Mouse (Mus musculus): Measurements from ENCODE around the gene Cdc5l.
"Not testable (repeated sequence)": the region's sequence is repeated elsewhere in the genome, so short reads cannot be mapped to it uniquely, and the experiment has no call there.

The Cdc5l gene

DNA sequence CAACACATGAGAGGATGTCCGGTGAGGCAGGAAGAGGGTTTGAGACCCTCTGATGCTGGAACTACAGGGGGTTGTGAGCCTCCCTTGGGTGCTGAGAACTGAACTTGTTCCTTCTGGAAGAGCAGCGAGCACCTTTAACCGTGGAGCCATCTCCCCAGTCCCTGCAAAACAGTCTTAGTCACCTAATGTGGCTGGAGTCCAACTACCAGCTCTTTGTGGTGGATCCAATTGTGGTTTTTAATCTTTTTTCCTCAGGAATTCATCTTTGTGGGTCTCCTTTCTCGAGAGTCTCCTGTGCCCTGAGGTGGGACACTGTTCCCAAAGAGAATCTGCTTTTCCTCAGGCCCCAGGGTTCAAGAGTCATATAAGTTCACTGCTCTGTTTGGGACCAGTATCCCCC, 12.4 kb upstream of the Cdc5l start:
- no peak for DNase-seq (ENCODE audit: low spot score in 2 of 2)

DNA sequence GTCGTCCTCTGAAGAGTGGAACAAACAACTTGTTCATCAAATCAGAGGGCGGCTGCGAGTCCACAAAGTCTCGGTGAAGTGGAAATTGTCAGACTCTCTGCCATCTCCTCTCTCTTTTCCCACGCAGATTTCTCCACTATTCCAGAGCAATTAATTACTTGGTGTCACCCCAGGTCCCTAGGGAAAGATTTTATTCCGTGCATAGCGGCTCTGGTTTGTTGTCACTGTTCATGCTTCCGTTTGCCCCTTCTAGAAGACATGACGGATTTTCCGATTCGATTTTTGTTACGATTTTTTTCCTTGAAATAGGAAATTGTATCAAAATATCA, 689 bp upstream of the Cdc5l start:
- DNase-seq (ENCODE audit: low spot score in 2 of 2) = no peak

DNA sequence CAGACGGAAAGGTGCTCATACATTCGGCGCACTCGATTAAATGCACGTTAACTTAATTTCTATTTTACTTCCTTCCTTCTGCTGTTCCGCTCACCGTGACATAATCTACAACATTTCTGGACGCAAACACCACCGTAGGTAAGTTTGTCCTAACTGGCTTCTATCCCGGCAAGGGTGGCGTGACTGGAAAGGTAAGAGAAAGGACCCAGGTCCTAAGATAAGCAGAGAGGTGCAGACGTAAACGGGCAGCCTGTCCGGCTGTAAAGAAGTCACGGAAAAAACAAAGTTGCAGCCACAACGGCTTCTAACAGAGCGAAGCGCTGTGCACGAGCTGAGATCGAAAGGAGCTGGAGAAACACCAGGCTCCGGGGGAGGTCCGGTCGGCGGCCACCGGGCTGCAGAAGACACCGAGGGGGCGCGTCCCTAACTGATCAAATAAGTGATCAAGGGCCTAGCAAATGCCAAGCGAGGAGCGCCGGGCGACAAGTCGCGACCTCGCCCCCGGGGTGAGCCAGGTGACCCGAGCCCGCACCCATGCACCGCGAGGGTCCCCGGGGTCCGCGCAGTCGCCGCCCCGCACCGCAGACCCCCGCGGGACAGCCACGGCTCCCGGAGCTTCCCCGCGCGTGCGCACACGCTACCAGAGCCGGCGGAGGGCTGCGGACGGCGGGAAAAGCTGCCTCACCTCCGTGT, 685 bp downstream of the Cdc5l start:
- no peak for DNase-seq (ENCODE audit: low spot score in 2 of 2)

DNA sequence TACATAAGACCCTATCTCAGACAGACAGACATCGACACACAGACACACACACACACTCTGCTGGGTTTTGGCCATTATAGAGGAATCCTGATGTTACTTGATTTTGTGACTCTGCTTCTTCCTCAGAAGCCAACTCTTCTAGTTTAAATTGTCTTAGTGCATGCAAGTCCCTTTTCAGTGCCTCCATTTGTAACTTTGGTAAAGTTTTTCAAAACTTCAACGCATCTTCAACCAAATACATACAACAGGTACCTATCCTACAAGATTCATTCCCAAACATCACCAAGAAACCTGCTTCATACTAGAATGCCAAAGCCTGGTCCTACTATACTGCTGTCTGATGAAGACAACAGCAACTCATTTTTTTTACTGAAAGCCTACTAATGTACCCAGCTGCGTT, 1.5 kb downstream of the Cdc5l start:
- DNase-seq (ENCODE audit: low spot score in 2 of 2) = no peak

DNA sequence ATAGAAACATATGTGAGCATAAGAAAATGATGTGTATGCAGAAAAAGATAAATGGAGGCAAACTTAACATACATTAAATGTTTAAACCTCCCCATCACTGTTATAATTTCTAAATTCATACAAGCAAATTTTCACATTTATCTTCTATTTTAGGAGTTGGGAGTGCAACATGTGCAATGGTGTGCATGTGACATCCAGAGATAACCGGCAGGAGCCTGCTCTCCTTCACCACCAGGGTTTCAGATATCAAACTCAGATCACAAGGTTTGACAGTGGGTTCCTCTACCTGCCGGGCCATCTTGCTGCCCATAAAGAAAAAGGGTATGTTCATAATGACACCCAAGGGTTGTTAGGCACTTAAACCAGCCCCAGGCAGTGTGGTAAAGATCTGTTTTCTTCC, 16.1 kb downstream of the Cdc5l start:
- DNase-seq (ENCODE audit: low spot score in 2 of 2) = no peak

DNA sequence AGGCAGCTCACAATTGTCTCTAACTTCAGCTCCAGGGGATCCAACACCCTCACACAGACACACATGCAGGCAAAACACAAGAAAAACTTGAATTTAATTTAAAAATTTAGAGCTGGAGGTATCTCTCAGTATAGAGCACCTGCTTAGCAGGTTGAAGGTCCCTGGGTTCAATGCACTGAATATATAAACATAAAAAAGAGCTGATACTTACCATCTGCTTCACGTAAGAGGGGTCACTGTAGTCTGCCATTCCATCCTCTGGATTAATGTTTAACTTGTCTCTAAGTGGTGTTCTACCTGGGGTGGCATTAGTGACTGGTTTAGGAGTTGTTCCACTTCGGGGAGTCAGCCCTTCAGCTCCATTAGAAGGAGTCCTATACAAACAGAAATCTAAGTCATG, 21.9 kb downstream of the Cdc5l start:
- not testable (repeated sequence) for DNase-seq (ENCODE audit: low spot score in 2 of 2)

DNA sequence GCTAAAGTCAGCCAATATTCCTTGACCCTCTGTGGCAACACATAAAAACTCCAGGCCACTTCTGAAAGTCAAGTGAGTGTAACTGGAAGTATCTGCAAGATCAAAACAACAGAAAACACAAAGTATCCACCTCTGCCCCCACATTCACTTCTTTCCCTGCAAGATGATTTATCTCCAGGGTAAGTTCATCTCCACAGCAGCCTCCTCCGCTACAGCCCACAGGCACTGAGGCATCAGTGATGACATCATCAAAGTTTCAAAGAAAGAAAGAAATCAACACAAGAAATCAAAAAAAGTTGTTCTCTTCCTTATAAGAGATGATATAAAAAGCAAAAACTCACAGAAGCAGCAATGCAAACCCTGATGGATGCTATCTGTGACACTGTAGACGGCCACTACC, 24.8 kb downstream of the Cdc5l start:
- no peak for DNase-seq (ENCODE audit: low spot score in 2 of 2)

DNA sequence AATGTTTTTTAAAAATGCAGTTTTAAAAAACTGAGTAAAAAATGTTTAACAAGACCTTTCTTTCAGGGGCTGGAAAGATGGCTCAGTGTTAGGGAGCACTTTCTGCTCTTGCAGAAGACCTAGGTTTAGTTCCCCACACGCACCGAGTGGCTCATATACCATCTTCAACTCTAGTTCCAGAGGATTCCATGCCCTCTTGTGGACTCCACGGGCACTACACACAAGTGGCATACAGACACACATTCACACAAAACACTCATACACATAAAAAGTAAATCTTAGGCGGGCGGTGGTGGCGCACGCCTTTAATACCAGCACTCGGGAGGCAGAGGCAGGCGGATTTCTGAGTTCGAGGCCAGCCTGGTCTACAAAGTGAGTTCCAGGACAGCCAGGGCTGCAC, 27.3 kb downstream of the Cdc5l start:
- peak in 1 of 2 experiments; percentile 47 for DNase-seq (ENCODE audit: low spot score in 2 of 2)

DNA sequence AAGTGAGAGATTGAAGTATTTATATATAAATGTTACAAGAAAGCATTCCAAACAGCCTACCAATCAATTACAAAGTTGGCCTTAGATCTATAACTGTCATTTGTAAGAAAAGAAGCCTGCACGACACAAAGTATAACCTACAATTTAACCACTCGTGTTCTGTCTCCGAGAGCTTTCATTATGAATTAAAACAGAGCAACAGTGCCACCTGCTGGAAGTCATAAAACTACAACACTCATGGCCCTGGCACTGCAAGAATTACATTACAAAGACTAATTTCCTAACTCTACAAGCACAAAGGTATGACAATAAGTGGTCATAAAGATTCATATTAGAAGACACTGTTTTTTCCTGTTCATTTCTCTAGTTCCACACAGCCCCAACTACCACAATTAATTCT, 30.3 kb downstream of the Cdc5l start:
- peak in 1 of 2 experiments; percentile 63 for DNase-seq (ENCODE audit: low spot score in 2 of 2)

DNA sequence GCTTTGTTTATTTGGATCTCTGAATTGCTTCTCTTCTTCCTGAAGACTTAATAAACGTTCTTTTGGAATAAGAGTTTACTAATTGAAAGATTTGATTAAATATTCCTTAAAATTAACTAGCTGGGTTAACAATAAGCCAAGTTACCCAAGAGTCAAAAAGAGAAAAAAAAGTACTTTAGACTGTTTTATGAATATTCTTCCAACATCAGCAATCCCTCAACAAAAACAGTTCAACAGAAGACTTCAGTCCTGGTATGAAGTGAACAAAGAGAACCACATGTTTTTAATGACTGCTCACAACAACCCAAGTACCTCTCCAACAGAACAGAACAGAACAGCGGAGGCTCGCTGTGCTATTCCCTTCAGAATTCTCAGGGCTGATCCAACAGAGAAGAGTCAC, 30.9 kb downstream of the Cdc5l start:
- no peak for DNase-seq (ENCODE audit: low spot score in 2 of 2)

DNA sequence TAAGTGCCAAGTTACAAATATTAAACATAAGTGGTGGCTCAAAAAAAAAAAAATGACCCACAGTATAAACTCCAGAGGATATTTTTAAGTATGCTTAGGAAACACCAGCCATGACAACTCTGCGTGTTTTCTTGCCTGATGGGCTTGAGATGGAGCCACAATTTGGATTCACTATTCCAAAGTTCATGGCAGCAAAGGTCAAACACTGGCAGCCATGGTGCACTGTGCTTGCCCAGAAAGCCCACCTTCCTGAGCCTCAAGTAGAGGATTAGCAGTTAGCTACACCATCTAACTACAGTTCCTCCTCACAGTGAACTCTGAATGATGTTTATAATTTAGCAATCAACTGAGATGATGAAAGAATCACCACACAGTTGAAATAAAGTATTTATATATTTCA, 31.4 kb downstream of the Cdc5l start:
- DNase-seq (ENCODE audit: low spot score in 2 of 2) = no peak

DNA sequence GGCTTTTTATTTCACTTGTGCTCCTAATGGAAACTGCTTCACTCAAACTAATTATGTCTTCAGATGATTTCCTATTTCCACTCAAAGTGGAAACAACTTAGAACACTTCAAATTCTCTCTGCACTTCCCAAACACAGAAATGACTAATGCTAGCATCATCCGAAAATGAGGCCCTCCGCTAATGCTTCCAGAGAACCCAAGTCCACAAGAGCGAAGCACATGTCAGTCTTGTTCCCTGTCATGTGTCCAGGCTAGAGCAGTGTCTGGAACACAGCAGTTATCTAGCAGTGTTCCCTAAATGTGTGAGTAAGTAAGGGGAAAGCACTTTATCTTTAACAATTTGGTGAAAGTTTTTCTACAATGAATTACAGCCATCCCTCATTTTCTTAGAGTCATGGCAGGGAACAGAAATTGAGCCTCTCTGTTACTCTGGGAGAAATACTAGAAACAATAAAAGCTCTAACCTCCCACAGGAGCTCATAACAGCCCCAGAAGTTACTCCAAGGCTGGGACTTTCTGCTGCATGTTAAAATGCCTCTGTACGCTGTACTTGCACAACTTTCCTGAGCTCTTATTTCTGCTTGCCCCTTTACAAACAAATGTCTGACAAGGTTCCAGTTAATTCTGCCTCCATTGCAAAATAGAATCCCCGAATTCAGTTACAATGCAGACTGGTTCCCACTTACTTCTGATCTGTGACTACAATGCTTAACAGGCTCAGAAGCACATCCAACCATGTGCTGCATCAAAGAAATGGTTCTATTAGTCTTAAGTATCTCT, 32.2 kb downstream of the Cdc5l start:
- no peak for DNase-seq (ENCODE audit: low spot score in 2 of 2)

DNA sequence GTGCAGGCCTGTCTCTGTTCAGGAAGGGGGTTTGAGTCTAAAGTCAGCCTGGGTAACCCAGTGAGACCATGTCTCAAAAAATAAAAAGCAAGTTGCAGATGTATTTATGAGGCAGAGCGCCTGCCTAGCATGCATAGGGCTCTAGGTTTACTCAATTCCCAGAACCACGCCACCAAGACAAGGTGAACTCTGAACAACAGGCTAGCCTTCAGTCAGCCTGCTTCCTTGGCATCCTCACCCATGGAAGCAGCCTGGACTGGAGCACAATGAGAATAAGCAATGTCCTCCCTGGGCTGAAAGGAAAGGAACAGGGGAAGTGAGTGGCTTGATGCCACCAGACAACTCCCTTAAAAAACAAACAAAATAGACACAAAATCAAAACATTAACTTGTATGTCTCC, 35.5 kb downstream of the Cdc5l start:
- no peak for DNase-seq (ENCODE audit: low spot score in 2 of 2)

DNA sequence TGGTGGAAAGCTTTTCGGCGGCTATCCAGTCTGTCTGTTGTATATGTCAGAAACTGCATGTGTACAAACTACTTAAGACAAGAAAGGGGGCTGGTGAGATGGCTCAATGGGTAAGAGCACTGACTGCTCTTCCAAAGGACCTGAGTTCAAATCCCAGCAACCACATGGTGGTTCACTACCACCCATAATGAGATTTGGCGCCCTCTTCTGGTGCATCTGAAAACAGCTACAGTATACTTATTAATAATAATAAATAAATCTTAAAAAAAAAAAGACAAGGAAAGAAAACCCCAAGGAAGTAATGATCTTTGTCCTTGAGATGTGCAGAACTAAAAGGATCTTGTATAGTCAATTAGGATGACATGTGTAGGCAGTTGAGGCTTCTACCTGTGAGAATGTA, 36.0 kb downstream of the Cdc5l start:
- DNase-seq (ENCODE audit: low spot score in 2 of 2) = peak in 1 of 2 experiments; percentile 37

DNA sequence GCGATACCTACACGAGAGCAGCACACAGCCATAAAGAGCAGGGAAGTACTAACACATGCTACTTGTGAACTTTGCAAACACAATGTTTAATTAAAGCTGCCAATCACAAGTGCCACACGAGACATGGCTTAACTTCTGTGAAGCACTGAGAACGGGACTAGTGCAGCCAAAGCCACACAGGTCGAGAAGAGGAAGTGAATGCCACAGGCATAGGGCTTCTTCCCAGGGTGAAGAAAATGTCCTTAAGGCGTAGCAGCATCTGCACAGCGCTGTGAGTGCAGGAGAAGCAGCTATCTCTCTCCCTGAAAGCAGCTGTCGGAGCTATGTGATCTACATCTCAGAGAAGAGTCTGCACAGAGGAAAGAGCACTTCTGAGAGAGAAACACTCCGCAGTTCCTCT, 38.9 kb downstream of the Cdc5l start:
- no peak for DNase-seq (ENCODE audit: low spot score in 2 of 2)

DNA sequence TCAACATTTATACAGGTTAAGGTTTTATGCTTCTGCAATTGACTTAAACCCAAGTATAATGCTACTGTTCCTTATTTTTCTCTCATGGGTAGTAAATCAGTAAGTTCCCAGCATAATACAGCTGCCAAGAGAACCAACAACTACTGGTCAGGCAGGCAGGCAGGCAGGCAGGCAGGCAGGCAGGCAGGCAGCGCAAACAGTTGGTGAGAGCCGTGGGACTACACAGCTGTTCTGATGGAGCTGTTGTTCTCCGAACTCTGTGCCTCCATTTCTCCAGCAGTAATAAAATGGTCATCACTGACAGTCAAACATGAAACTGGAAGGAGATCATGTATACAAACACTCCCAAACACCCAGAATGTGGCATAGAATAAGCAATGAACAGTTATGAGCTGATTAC, 39.8 kb downstream of the Cdc5l start:
- no peak for DNase-seq (ENCODE audit: low spot score in 2 of 2)

DNA sequence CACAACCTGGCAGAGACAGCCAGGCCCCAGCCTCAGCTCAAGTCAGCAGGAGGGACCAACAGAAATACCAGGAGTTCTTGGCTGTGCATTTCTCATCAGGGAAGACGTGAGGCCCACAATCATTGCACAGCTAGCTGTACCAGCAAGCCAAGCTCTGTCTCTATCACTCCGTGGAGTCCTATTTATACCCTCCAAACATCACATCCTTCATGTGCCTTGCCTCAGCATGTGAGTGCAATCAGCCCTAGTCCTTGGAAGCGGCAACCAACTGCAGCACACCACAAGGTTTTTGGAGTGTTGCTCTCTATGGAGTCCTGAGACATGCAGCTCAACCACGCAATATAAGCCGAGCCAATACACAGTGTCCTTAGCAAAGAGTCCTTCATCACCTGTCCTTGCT, 43.6 kb downstream of the Cdc5l start:
- DNase-seq (ENCODE audit: low spot score in 2 of 2) = no peak

DNA sequence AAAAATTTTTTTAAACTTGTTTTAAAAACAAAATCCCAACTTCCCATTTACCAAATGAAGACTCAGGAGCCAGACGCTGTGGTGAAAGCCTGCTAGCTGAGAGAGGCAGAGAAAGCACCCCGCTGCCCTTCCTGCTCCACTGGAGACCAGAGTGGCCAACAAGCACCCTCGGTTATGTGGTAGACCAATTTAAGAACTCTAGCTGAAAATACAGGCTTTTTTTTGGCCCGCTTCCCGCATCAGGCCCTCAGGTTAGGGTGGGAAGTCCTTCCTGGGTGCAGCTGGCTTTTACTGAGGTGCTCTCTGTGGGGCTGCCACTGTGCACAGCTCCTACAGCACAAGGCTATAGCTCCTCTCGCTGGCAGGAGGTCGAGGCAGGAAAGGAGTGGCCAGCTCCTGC, 46.6 kb downstream of the Cdc5l start:
- DNase-seq (ENCODE audit: low spot score in 2 of 2) = no peak

DNA sequence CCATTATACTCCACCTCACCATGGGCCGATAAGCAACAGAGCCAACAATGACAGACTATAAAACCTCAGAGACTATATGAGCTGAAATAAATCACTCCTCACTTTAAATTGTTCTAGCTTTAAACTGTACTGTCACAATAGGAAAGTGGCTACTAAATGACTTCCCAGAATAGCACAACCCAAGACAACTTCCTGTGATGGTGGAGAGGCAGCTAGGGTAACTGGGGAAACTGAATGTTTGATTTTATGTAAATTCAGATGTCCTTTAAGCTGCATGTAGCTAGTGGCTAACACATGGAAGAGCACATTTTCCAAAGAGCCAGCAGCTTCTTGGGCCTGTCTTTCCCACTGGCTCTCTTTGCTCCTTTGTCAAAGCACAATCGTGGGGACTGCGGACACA, 50.2 kb downstream of the Cdc5l start:
- DNase-seq (ENCODE audit: low spot score in 2 of 2) = no peak

DNA sequence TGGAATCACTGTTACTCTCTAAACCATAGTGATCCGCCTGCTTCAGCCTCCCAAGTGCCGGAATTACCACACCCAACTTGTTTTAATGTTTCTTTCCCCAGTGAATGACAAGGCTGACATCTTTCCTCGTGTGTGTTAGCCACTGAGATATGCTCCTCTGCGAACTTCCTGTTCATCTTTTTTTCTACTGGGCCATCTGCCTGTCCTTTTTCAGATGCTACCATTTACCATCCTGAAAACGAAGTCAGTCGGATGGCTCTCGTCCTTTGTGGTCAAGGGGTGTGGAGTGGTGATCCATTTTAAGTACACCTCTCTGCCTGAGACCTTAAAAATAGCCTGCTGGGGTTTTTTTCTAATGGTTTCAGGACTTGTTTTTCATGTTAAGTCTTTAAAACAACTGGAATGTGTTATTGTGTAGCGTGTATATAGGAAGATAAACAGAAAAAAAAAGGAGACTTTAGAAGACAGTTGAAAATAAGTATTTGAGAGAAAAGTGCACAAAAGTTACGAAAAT, 54.2 kb downstream of the Cdc5l start:
- no peak for DNase-seq (ENCODE audit: low spot score in 2 of 2)

DNA sequence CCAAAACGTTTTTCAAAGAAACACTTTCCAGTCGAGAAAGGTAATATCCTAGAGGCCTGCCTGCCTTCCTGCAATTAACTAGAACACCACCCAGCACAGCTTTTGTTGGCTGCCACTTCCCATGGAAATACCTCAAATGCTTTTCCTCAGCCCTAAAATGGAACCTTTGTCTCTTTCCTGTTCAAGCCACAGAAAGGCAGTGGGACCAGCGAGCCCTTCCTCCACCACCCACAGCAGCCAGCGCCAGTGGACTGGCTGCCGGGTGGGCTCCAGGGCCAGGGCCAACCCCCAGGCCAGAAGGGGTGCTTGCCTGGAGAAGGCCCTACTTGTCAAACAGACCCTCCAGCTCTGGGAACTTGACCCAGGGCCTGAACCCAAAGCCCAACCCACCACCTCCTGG, 56.2 kb downstream of the Cdc5l start:
- no peak for DNase-seq (ENCODE audit: low spot score in 2 of 2)

DNA sequence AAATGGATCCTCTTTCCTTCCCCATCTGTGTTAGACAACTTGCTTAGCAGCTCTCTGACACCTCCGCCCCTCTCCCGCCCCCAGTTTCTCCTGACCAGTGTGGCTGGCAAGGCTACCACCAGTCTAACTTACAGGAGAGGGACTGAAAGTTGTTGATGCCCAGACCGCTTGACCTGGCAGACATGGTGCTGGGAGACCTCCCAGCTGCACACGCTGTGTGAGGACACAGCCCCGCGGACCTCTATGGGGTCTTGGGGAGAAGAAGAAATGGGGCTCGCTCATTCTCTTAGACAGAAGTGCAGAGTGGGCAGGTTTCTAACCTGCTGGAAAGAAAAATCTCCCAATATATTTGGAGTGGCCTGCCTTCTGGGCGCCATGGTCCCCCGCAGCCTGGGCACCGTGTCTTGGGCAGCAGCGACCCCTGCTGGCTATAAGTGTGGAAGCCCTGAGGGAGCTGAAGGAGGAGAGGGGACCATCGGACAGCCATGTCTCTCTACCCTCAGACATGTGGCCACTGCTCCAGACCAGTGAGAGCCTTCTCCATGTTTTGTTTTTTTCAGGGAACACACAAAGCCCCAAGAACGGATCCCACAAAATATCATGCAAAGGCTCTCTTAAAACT, 59.4 kb downstream of the Cdc5l start:
- DNase-seq (ENCODE audit: low spot score in 2 of 2) = peak; percentile 45 to 80

DNA sequence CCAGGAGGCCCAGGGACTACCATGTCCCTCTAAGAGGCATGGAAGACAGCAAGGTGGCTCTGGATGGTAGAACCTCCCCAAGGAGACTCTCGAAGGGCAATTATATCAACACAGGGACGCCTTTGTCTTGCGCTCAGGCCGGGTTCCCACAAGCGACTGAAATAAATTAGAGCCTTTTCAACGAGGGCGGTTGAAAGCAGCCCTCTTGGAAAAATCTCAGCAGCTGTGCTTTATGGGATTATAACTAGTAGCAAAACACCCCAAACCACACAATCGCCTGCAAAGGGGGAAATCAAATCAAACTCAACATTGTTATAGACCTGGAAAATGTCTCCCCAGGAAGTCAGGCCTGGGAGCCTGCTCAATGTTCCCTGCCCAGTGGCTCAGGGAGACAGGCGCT, 62.5 kb downstream of the Cdc5l start:
- no peak for DNase-seq (ENCODE audit: low spot score in 2 of 2)
